Comparison of ENCODE assay signal across 8 mouse cellular contexts in the genomic region with DNA sequence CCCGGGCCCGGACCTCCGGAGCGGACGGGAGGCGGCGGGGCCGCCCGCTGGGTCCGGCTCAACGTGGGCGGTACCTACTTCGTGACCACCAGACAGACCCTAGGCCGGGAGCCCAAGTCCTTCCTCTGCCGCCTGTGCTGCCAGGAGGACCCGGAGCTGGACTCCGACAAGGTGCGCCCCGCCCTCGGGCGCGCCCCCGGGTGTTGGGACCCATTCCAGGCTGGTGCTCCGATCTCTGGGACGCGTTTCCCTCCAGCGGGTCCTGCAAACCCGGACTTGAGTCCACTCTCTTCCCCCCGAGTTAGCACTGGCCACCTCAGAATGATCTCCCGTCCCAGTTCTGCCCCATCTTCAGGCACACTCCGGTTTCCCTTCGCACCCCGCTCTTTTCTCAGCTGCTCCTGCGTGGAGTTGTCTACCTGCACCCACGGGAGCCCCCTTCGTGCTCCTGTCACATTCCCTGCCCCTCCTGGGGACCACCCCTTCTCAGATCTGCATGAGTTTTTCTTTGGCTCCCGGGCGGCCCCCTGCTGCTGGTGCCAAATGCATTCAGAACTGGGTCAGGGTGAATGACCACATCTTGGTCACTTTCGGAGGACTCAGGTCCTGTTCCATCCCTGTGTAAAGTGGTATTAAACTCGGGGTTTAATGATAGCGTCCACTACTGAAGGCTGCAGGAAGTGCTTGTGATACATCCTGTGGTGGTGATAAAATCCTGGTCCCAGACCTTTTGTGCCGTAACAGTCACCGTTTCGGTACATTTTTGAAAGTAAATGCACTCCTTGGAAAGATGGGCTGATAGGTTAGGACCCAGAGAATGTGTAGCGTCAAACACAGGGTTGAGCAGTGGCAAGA. TPM values are rescaled to one million over a fixed set of nuclear protein-coding genes. Genes with fewer than 3 reads are reported as not detected.
DNase-seq lines count a peak whose midpoint lies in the region; ATAC-seq and TF ChIP-seq lines count a peak whose summit lies in the region.

No protein-coding gene starts in this region.

- TF ChIP-seq POLR2A in heart, adult 2 months (IDR thresholded peaks at IDR 0.05; ENCODE audit: insufficient read depth, low read depth, low read length): no peak
- TF ChIP-seq POLR2A in thymus, adult 2 months (IDR thresholded peaks at IDR 0.05; ENCODE audit: control insufficient read depth, extremely low read depth, insufficient read depth, low read length, poor library complexity): no peak

- H3K4me1 ChIP-seq in embryonic facial prominence, embryonic 13.5 days: peaks cover 34% of the 10 kb centered on the region
- peaks cover 9% of the 10 kb centered on the region for H3K4me1 ChIP-seq in heart, adult 2 months (ENCODE audit: control insufficient read depth, insufficient read depth, low read length)
- peaks cover 21% of the 10 kb centered on the region for H3K4me1 ChIP-seq in liver, embryonic 11.5 days (replicated peaks; ENCODE audit: control insufficient read depth, insufficient read depth, low read length)
- peaks cover 41% of the 10 kb centered on the region for H3K4me1 ChIP-seq in thymus, adult 2 months (replicated peaks; ENCODE audit: control insufficient read depth, insufficient read depth, low read length)

- peak overlapping the region; percentile 98 for H3K4me2 ChIP-seq in embryonic facial prominence, embryonic 13.5 days
- peak overlapping the region; percentile 100 for H3K4me2 ChIP-seq in liver, embryonic 11.5 days

- H3K27ac ChIP-seq in embryonic facial prominence, embryonic 13.5 days: peak overlapping the region; percentile 80
- peak overlapping the region; percentile 98 for H3K27ac ChIP-seq in heart, adult 2 months
- peak overlapping the region; percentile 80 for H3K27ac ChIP-seq in liver, embryonic 11.5 days (ENCODE audit: low read depth, low read length)
- H3K27ac ChIP-seq in thymus, adult 2 months (ENCODE audit: control insufficient read depth, insufficient read depth, low read length): peak overlapping the region; percentile 58

- no peaks in the 10 kb centered on the region for H3K27me3 ChIP-seq in embryonic facial prominence, embryonic 13.5 days
- H3K27me3 ChIP-seq in heart, adult 2 months (ENCODE audit: control insufficient read depth, insufficient read depth, low read length): no peaks in the 10 kb centered on the region
- no peaks in the 10 kb centered on the region for H3K27me3 ChIP-seq in liver, embryonic 11.5 days (replicated peaks; ENCODE audit: control insufficient read depth, insufficient read depth, low read length)
- H3K27me3 ChIP-seq in thymus, adult 2 months (ENCODE audit: control insufficient read depth, insufficient read depth, low read length): no peaks in the 10 kb centered on the region

- ATAC-seq in embryonic facial prominence, embryonic 13.5 days (ENCODE audit: insufficient number of reproducible peaks, insufficient read depth, low FRiP score, low TSS enrichment, low read depth): peak; percentile 40; the same call in 1 of the 2 replicates
- ATAC-seq in liver, embryonic 11.5 days (replicated peaks; ENCODE audit: low FRiP score): peak; percentile 73

- no peaks in the 10 kb centered on the region for H3K9me3 ChIP-seq in embryonic facial prominence, embryonic 13.5 days
- no peaks in the 10 kb centered on the region for H3K9me3 ChIP-seq in liver, embryonic 11.5 days (ENCODE audit: control insufficient read depth, low read length)

- no peaks in the 10 kb centered on the region for H3K79me2 ChIP-seq in heart, adult 2 months (replicated peaks; ENCODE audit: control insufficient read depth, insufficient read depth, low read length)

- DNase-seq in 3134 (ENCODE audit: extremely low read depth, insufficient read length, low spot score): peak; percentile 82
- DNase-seq in adrenal gland, adult 18-20 months (ENCODE audit: low spot score in 2 of 2): peak; percentile 63 to 68
- peak; percentile 80 for DNase-seq in heart, adult 2 months
- peak; percentile 59 to 70 for DNase-seq in kidney, adult 8-10 months
- peak; percentile 67 for DNase-seq in liver, embryonic 11.5 days (ENCODE audit: low spot score)
- peak; percentile 66 for DNase-seq in neural tube, embryonic 10.5 days (ENCODE audit: extremely low spot score, low spot score)
- peak; percentile 65 for DNase-seq in thymus, adult 2 months

- peak overlapping the region; percentile 96 for H3K9ac ChIP-seq in embryonic facial prominence, embryonic 13.5 days
- peak overlapping the region; percentile 84 for H3K9ac ChIP-seq in heart, adult 2 months (ENCODE audit: low read depth, low read length)
- H3K9ac ChIP-seq in liver, embryonic 11.5 days (ENCODE audit: low read depth, low read length): peak overlapping the region; percentile 94

- peak overlapping the region; percentile 91 for H3K4me3 ChIP-seq in embryonic facial prominence, embryonic 13.5 days
- peak overlapping the region; percentile 85 for H3K4me3 ChIP-seq in heart, adult 2 months
- H3K4me3 ChIP-seq in liver, embryonic 11.5 days (ENCODE audit: low read depth, low read length): peak overlapping the region; percentile 97
- H3K4me3 ChIP-seq in thymus, adult 2 months (ENCODE audit: control insufficient read depth, insufficient read depth, low read length): peak overlapping the region; percentile 97

- H3K36me3 ChIP-seq in embryonic facial prominence, embryonic 13.5 days: peaks cover 47% of the 10 kb centered on the region
- H3K36me3 ChIP-seq in heart, adult 2 months (ENCODE audit: control insufficient read depth, insufficient read depth, low read length): peaks cover 14% of the 10 kb centered on the region
- H3K36me3 ChIP-seq in liver, embryonic 11.5 days (ENCODE audit: control insufficient read depth, insufficient read depth, low read length): peaks cover 13% of the 10 kb centered on the region
- peaks cover 8% of the 10 kb centered on the region for H3K36me3 ChIP-seq in thymus, adult 2 months (ENCODE audit: control insufficient read depth, insufficient read depth, low read length)

- peak; percentile 3; the same call in 1 of the 2 replicates for TF ChIP-seq CTCF in heart, adult 2 months (IDR thresholded peaks at IDR 0.05)
- no peak; the same call in 1 of the 2 replicates for TF ChIP-seq CTCF in thymus, adult 2 months (IDR thresholded peaks at IDR 0.05; ENCODE audit: borderline replicate concordance, control insufficient read depth, extremely low read depth, insufficient read depth, low read length, poor library complexity)

- WGBS in embryonic facial prominence, embryonic 13.5 days: 2% methylated on average over 45 of the region's 45 CpGs
- WGBS in heart, adult 2 months: 1% methylated on average over 45 of the region's 45 CpGs
- WGBS in liver, embryonic 11.5 days: 2% methylated on average over 45 of the region's 45 CpGs
- WGBS in thymus, adult 2 months: 3% methylated on average over 45 of the region's 45 CpGs

- intact Hi-C loops in heart, adult 2 months (cut with DNase I): no loop called here

- TF ChIP-seq EP300 in heart, adult 2 months (IDR thresholded peaks at IDR 0.05; ENCODE audit: insufficient read depth, low read depth, low read length): no peak

RNA-seq across cellular contexts. Expression of gene Kctd2, which starts 0.6 kb away (rescaled TPM):
- total RNA-seq in adrenal gland, adult 18-20 months (2021): 10 to 100 TPM; 44.1 to 71.4 TPM
- polyA plus RNA-seq in embryonic facial prominence, embryonic 13.5 days (2015; fragmentation: Nextera tagmentation; extraction: Ambion mirVana): 9.6 and 17.5 TPM in 2 replicates
- 10 to 100 TPM; 26.6 to 30.0 TPM for total RNA-seq in heart, adult 2 months (2021)
- polyA plus RNA-seq in heart, adult 2 months (2012; rRNA removed): 22.9 and 31.9 TPM in 2 replicates
- 8.4 and 8.9 TPM in 2 replicates for polyA plus RNA-seq in liver, embryonic 11.5 days (2014; fragmentation: Nextera tagmentation; extraction: Ambion mirVana)
- 65.5 and 69.1 TPM in 2 replicates for polyA plus RNA-seq in thymus, adult 2 months (2012; rRNA removed)

RNA-seq across cellular contexts. Expression of gene Atp5h, which starts 0.8 kb away (rescaled TPM):
- 100 to 1,000 TPM; 595 to 747 TPM for total RNA-seq in adrenal gland, adult 18-20 months (2021)
- 880 and 943 TPM in 2 replicates for polyA plus RNA-seq in embryonic facial prominence, embryonic 13.5 days (2015; fragmentation: Nextera tagmentation; extraction: Ambion mirVana)
- total RNA-seq in heart, adult 2 months (2021): 1,000 to 10,000 TPM; 1,964 to 2,328 TPM
- polyA plus RNA-seq in heart, adult 2 months (2012; rRNA removed): 830 and 1,376 TPM in 2 replicates
- polyA plus RNA-seq in liver, embryonic 11.5 days (2014; fragmentation: Nextera tagmentation; extraction: Ambion mirVana): 835 and 884 TPM in 2 replicates
- polyA plus RNA-seq in thymus, adult 2 months (2012; rRNA removed): 118 and 155 TPM in 2 replicates

RNA-seq across cellular contexts. Expression of gene Mrpl58, which starts 17.0 kb away (rescaled TPM):
- total RNA-seq in adrenal gland, adult 18-20 months (2021): 100 to 1,000 TPM; 133 to 137 TPM
- 173 and 181 TPM in 2 replicates for polyA plus RNA-seq in embryonic facial prominence, embryonic 13.5 days (2015; fragmentation: Nextera tagmentation; extraction: Ambion mirVana)
- 100 to 1,000 TPM; 144 to 159 TPM for total RNA-seq in heart, adult 2 months (2021)
- polyA plus RNA-seq in heart, adult 2 months (2012; rRNA removed): 82.7 and 104 TPM in 2 replicates
- polyA plus RNA-seq in liver, embryonic 11.5 days (2014; fragmentation: Nextera tagmentation; extraction: Ambion mirVana): 165 TPM in 2 replicates
- polyA plus RNA-seq in thymus, adult 2 months (2012; rRNA removed): 144 and 166 TPM in 2 replicates

RNA-seq across cellular contexts. Expression of gene Trim80, which starts 19.8 kb away (rescaled TPM):
- total RNA-seq in adrenal gland, adult 18-20 months (2021): under 1 TPM; 0.20 to 0.61 TPM
- 0.14 TPM in 1 of 2 replicates, not detected in the other for polyA plus RNA-seq in embryonic facial prominence, embryonic 13.5 days (2015; fragmentation: Nextera tagmentation; extraction: Ambion mirVana)
- total RNA-seq in heart, adult 2 months (2021): under 1 TPM in 1 of 2 experiments, not detected in 1; 0.13 TPM
- 0.33 TPM in 1 of 2 replicates, not detected in the other for polyA plus RNA-seq in heart, adult 2 months (2012; rRNA removed)
- polyA plus RNA-seq in liver, embryonic 11.5 days (2014; fragmentation: Nextera tagmentation; extraction: Ambion mirVana): 0.18 and 0.27 TPM in 2 replicates
- polyA plus RNA-seq in thymus, adult 2 months (2012; rRNA removed): 0.79 and 0.80 TPM in 2 replicates

RNA-seq across cellular contexts. Expression of gene Cdr2l, which starts 38.8 kb away (rescaled TPM):
- total RNA-seq in adrenal gland, adult 18-20 months (2021): 100 to 1,000 TPM; 159 to 181 TPM
- polyA plus RNA-seq in embryonic facial prominence, embryonic 13.5 days (2015; fragmentation: Nextera tagmentation; extraction: Ambion mirVana): 12.3 and 14.1 TPM in 2 replicates
- total RNA-seq in heart, adult 2 months (2021): 1 to 10 TPM; 4.5 TPM
- polyA plus RNA-seq in heart, adult 2 months (2012; rRNA removed): 6.2 and 6.7 TPM in 2 replicates
- 6.2 and 6.9 TPM in 2 replicates for polyA plus RNA-seq in liver, embryonic 11.5 days (2014; fragmentation: Nextera tagmentation; extraction: Ambion mirVana)
- polyA plus RNA-seq in thymus, adult 2 months (2012; rRNA removed): 14.3 and 15.1 TPM in 2 replicates

Comparison
In these comparisons a context has a peak if more than half of its experiments do, and no peak if none do; other contexts are left out.
1. Peak in every context shown above with its lines: DNase-seq, ATAC-seq, H3K4me3 ChIP-seq and H3K27ac ChIP-seq.